Mouse (Mus musculus) adrenal gland, postnatal 25 days (tissue): ENCODE measurements around the gene Ube2m. TPM values are rescaled to one million over a fixed set of nuclear protein-coding genes. Genes with fewer than 3 reads are reported as not detected.

Experiments
- DNase-seq: peaks from one replicate; pipeline ENCODE4 v3.0.0; 2021; ENCODE audit warnings: mixed read lengths
- total RNA-seq: library from RNA; stranded (reverse); gene quantifications from 2 replicates; pipeline ENCODE4 v1.2.3, GENCODE M21; 2021

The Ube2m gene
- total RNA-seq, 1 experiment from 2014 or later: 170 TPM

DNA sequence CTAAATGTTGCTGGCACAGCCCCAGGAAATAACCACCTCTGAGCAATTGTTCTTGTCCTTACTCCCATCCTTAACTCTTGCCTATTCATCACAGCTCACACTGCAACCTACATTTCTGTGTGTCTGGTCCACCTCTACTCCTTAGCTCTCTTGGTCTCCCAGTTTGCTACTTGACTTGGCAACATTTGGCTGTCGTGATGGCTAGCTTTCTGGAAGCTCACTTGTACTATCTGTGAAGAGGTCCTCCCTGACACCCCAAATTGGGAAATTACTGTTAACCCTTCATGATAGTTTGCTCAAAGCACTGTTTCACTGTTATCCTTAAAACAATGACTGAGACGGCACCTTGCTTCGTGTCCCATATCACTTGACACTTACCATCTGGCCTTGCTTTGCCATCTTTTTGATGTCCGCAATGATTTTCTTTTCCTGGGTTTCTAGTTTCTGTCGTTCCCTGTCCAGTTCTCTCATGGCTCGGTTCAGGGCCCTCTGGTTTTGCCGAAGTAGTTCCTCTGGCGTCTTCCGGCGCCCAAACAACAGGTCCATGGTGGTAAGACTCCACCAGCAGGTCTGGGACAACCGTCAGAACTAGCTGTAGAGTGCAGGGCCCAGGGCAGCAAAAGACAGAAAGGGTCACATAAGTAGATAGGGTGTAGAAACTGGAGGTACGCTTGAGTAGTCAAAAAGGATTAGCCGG is 4.5 kb downstream of the Ube2m start:
- no peak for DNase-seq

GRCm38 (mm10) chr7:13032541-13032940 is 5.5 kb downstream of the Ube2m start:
- DNase-seq: no peak

GRCm38 (mm10) chr7:13031983-13032382 is 6.1 kb downstream of the Ube2m start:
- DNase-seq: no peak

- DNase-seq: no peak
These were observed 7.0 kb downstream of the Ube2m start for GRCm38 (mm10) chr7:13031069-13031468.

- DNase-seq: no peak
These were observed 9.1 kb downstream of the Ube2m start for GRCm38 (mm10) chr7:13028986-13029385.

- DNase-seq: no peak
These were observed 12.5 kb downstream of the Ube2m start for GRCm38 (mm10) chr7:13025511-13026112.

DNA sequence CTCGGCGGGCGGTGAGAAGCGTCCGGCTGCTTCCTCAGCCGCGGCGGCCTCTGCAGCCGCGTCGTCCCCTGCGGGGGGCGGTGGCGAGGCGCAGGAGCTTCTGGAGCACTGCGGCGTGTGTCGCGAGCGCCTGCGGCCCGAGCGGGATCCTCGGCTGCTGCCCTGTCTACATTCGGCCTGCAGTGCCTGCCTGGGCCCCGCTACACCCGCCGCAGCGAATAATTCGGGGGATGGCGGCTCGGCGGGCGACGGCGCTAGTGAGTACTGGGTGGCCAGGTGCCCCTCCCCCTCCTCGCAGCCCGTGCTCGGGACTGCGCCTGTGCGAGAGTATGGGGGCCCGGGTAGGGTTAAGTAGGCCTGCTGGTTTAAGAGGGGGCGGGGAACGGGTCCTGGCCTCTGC is 13.3 kb downstream of the Ube2m start:
- DNase-seq: peak; percentile 83

GRCm38 (mm10) chr7:13023928-13024731 is 13.9 kb downstream of the Ube2m start:
- DNase-seq: peak; percentile 92

- DNase-seq: peak; percentile 76
These were observed 15.1 kb downstream of the Ube2m start for GRCm38 (mm10) chr7:13022773-13023535.

- no peak for DNase-seq
These were observed 22.9 kb downstream of the Ube2m start for GRCm38 (mm10) chr7:13015217-13015616.

- no peak for DNase-seq
These were observed 23.7 kb downstream of the Ube2m start for GRCm38 (mm10) chr7:13014275-13014839.

DNA sequence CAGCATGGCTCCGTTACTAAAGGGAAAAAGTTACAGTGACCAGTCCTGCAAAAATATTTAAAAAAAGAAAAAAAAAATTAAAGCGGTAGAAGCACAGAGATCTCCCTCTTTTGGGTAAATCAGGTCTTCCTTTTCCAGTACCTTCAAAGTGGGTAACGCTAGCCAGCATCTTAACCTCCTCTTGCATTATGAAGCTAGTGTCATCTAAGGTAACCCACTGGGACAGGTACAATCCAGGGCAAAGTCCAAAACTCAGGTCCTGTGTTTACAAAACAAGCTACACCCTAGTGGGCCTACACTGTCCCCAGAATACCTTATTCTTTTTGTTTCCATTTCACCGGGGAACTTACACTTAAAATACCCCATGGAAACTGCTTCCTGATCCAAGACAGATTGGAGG is 24.4 kb downstream of the Ube2m start:
- no peak for DNase-seq

DNA sequence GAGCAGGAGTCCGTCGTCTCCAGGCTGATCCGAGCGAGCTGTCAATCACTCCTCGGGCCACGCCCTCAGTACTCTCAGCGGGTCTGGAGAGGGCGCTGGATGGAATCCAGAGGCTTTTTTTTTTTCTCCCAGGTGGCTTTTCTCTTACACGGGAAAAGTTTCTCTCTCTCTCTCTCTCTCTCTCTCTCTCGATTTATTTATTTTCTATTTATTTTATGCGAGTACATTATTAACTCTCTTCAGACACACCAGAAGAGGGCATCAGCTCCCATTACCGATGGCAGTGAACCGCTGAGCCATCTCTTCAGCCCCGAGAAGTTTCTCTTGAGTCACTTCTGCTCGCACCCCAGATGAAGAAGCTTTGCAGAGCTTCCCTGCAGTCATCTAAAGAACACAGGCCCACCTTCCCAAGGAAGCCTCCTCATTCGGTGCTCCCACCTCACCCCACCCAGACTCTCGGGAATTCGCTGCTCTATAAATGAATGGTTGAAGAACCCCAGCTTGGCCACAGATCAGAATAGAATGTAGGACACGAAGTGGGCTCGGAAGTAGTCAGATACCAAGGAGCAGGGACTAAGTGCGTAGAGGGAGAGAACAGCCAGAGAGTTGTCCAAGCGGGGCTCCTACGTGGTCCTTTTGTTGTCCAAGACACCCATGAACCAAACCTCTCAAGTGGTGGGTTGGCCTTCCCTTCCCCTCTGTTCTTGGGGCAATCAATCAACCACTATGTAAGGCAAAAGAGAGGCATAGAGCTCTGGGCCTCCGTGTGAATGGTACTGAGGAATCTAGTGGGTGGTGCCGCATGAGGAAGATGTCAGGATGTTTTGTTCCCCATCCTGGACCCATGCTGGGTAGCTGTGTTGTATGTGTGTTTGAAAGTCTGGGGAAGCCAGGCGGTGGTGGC is 27.8 kb downstream of the Ube2m start, which contains the start of gene Zbtb45:
Gene Zbtb45 (minus strand): TSS at position 30 of the 904 bp plus-strand sequence.
- no peak for DNase-seq

GRCm38 (mm10) chr7:13009143-13010004 is 28.7 kb downstream of the Ube2m start:
- peak; percentile 86 for DNase-seq

- no peak for DNase-seq
These were observed 30.6 kb downstream of the Ube2m start for GRCm38 (mm10) chr7:13007341-13008092.

DNA sequence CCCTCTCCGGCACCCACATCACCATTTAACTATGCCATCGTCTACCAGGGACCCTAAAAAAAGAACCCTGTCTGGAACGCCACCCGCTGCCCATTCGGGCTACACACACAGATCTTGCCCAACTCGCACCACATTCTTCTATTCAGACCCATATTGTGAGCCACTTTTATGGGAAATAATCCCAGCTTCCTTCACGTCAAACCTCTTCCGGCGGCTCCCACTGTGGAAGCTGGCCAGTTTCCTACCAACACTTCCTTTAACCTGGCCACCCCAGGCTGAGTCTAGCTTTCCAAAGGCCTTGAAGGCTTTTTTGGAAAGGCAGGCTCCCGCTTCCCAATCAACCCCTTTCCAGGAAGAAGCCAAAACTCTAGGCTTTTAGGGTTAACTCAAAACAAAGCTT is 31.5 kb downstream of the Ube2m start:
- no peak for DNase-seq

GRCm38 (mm10) chr7:13006011-13006410 is 32.1 kb downstream of the Ube2m start:
- DNase-seq: no peak

- no peak for DNase-seq
These were observed 34.7 kb downstream of the Ube2m start for GRCm38 (mm10) chr7:13003380-13003779.

DNA sequence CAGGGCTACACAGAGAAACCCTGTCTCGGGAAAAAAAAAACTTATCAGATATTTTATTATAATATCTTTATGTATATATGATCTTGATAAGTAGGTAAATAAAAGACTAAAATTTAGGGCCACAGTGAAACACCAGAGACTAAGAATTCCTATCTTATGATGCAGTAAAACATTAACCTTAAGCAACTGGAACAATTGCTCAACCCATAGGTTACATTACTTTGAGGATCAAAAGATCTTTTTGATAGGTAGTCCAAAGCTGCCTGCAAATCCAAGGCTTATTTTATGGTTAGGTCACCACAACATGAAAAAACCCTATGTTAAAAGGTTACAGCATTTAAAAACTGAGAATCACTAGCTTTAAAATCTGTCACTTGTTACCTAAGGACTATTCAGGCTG is 36.5 kb downstream of the Ube2m start:
- DNase-seq: no peak
